Mouse (Mus musculus) adrenal gland, postnatal 36 days (tissue): ENCODE results near the gene Tspan11. TPM values are rescaled to one million over a fixed set of nuclear protein-coding genes. Genes with fewer than 3 reads are reported as not detected.
A peak's percentile ranks its signal among the peaks of the same experiment; 100 is the strongest.

Source experiments
- DNase-seq, 2 experiments: peaks; one replicate each; pipeline ENCODE4 v3.0.0; 2021; ENCODE audit warnings: mixed read lengths in 1 of 2
- total RNA-seq, 2 experiments: library from RNA; stranded (reverse); gene quantifications; 2 replicates each; pipeline ENCODE4 v1.2.3; 2021

Tspan11 gene
- total RNA-seq, 2 experiments from 2014 or later, result 5.2 to 25.9 TPM

- peak; percentile 49 to 53 for DNase-seq
These were observed 10.4 kb upstream of the Tspan11 start for GRCm38 (mm10) chr6:127877026-127877425.

DNA sequence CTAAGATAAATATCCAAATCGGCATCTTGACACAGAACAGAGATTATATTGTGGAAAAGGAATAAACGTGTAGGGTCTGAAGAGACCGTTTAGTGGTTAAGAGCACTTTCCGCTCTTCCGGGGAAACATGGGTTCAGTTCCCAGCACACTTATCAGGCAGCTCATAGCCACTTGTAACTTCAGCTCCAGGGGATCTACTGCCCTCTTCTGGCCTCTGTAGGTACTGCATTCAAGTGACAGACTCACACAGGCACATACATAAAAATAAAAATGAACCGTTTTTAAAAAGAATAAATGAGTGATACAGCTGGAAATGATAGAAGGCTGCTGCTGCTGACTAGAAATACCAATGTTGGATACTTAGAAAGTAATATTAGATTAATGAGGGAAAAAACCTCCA, 7.9 kb upstream of the Tspan11 start:
- DNase-seq, result no peak

DNA sequence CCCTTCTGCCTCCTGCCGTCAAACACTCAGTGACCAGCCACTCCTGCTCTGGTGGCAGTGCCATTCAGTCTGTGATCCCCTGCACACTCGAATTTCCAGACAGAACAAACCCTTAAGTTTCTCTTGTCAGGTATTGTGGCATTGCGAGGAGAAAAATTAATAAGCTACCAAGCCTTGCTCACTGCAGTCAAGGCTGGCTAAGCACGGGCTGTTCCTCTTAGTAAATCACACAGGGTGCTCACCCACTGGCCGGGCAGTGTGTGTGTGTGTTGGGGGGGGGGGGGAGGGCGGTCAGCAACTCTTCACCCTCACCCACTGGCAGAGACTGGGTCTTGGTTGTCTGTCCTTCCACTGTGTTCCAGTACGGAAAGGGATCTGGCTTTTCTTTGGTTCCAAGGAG, 473 bp upstream of the Tspan11 start:
- DNase-seq, result peak in 1 of 2 experiments; percentile 41

- DNase-seq, result no peak
These were observed 1.2 kb downstream of the Tspan11 start for GRCm38 (mm10) chr6:127888581-127888980.

- DNase-seq, result no peak
These were observed 6.2 kb downstream of the Tspan11 start for GRCm38 (mm10) chr6:127893611-127894010.

- peak in 1 of 2 experiments; percentile 25 for DNase-seq
These were observed 7.6 kb downstream of the Tspan11 start for GRCm38 (mm10) chr6:127894999-127895398.

- DNase-seq, result no peak
These were observed 9.0 kb downstream of the Tspan11 start for GRCm38 (mm10) chr6:127896425-127896824.

DNA sequence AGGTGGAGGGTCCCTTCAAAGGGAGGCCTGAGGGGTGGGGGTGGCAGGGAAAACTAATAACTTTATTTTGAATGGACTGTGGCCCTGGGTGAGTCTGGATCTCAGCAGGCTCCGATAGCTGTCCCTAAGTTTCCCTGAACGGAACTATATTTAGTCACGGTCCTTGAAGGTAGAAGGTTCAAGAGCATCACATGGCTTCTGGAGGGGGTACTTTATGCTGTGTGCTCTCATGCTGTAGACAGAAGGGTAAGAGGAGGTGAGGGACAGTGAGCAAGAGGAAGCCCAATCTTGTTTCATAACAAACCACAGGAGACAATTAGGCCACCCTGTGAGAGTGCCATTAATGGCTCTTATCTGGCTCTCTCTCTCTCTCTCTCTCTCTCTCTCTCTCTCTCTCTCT, 10.0 kb downstream of the Tspan11 start:
- DNase-seq, result no peak

GRCm38 (mm10) chr6:127900062-127900461, 12.7 kb downstream of the Tspan11 start:
- DNase-seq, result peak; percentile 46 to 52

DNA sequence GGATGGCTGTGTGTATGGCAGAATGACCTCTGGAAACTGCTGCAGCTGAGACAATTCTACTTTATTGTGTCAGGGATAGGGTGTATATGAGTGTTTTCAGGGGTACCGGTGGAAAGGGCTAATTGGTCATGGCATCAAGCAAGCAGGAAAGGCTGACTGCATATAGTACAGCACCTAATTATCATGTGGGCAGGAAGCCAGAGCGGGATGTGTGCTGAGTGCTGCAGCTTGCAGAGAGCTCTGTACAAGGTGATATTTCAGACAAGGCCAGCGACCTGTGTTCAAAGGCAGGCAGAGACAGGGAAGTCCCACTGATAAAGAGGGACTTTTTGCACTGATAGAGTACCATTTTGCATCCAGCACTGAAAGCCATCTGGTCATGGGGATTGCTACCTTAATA, 13.9 kb downstream of the Tspan11 start:
- DNase-seq, result no peak

- DNase-seq, result no peak
These were observed 14.3 kb downstream of the Tspan11 start for GRCm38 (mm10) chr6:127901669-127902068.

DNA sequence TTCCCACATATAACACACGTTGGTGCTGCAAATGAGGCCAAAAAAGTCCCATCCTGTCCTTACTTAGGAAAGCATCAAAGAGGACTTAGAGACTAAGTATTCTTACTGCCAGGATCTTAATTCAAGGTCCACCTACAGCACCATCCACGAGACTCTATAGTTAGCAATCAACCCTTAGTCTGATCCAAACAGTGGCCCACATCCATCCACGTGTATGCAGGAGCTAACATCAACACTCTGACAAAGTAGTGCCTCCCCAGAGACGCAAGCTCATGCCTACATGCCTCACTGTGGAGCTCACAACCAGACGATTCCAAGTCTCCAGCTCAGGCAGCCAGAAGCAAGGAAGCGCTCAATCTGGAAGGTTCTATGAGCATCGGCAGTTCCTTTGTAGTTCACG, 15.2 kb downstream of the Tspan11 start:
- DNase-seq, result no peak

DNA sequence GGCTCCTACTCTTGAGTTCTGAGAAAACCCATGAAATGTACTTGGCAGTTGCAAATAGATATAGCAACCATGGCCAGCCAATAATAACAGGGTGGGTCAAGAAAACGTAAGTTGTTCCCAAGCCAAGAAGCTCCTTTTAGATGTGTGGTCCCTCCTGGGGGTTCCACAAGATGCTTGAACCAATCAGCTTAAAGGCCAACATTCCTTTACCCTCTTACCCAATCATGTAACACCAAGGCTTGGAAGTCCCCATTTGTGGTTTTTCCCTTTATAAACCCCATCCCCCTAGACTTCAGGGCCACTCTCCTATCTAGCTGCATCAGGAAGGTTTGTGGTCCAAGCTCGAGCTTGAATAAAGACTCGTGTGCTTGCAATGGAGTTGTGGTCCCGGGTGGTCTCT, 23.2 kb downstream of the Tspan11 start:
- no peak for DNase-seq

GRCm38 (mm10) chr6:127911687-127912086, 24.3 kb downstream of the Tspan11 start:
- DNase-seq, result no peak

GRCm38 (mm10) chr6:127912938-127913337, 25.5 kb downstream of the Tspan11 start:
- no peak for DNase-seq

DNA sequence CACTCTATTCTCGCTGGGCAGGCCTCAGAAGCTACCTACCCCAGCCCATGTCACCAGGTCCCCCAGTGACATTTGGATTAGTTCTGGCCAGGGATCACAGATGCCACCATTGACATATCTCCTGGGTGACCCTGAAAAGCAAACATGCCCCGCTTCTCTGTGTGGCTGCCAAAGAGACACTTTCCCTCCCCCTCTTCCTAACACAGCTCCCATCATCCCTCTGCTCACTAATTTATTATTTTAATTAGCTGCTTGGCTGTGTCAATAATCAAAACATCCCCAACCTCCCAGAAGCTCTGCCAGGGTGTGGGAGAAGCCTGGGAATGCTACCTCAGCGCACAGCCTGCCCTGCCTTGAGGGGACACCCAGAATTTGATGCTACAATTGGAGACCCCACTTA, 29.6 kb downstream of the Tspan11 start:
- peak in 1 of 2 experiments; percentile 33 for DNase-seq

DNA sequence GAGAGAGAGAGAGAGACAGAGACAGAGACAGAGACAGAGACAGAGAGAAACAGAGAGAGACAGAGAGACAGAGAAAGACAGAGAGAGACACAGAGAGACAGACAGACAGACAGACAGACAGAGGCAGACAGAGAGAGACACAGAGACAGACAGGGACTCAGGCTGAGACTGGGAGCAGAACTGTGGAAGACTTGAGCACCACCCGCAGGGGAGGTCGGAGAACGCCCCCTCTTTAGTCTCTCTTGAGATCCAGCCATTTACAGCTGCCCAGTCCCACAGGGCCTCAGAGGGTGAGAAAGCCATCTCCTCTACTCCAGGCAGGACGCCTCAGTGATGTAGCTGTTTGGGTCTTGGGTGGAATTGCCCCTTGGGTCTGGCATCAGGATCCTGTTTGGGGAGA, 30.3 kb downstream of the Tspan11 start:
- peak in 1 of 2 experiments; percentile 57 for DNase-seq

DNA sequence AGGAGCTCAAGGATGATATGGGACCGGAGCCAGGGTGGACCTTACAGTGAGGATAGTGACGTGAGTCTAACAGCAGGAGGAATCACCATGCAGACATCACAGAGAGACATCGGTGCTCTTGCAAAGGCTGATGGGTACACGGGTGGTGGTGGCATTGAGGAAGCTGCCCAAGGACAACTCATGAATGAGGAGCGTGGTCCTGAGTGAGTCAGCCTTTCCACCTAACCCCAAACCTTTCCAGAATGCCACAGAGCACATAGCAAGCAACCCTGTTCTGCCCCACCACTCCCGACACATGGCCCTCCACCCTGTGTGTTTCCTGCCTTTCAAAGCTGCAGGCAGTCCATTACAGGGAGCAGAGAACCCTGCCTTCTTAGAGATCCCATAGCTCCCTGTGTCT, 32.1 kb downstream of the Tspan11 start:
- peak; percentile 70 to 74 for DNase-seq

DNA sequence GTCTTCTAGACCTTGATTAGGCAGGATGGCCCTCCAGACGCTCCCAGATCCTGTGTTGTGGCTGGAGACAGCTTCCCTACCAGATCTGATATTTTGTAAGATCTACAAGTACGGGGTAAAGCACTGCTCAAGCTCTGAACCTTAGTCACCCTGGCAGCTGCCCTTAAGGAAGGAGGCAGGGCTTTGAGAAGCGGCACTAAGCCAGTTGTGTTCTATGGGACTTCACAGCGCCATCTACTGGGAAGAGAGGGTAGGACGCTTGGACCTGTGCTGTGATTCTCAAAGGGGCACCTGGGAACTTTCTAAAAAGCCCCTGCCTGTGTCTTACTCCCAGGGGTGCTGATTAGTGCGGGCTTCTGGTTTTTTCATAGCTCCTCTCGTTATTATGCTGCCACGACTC, 33.3 kb downstream of the Tspan11 start:
- DNase-seq, result peak; percentile 87 to 88

GRCm38 (mm10) chr6:127921996-127922395, 34.6 kb downstream of the Tspan11 start:
- DNase-seq, result no peak

DNA sequence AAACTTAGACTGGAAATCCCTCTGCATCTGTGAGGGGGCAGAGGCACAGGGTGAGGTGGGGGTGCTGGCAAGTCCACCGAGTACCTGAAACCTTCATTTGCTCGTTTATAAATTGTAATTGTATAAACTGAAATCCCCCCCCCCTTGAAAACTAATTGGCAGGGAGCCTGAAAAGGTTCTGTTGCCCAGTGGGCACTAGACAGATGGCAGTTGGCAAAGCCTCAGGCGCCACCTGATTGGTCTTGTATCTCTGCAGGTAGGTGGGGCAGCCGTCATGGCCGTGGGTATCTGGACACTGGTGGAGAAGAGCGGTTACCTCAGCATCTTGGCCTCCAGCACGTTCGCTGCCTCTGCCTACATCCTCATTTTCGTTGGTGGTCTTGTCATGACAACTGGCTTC, 35.9 kb downstream of the Tspan11 start:
- no peak for DNase-seq

- no peak for DNase-seq
These were observed 37.4 kb downstream of the Tspan11 start for GRCm38 (mm10) chr6:127924750-127925149.

- DNase-seq, result no peak
These were observed 38.5 kb downstream of the Tspan11 start for GRCm38 (mm10) chr6:127925915-127926314.

GRCm38 (mm10) chr6:127928682-127929081, 41.3 kb downstream of the Tspan11 start:
- DNase-seq, result no peak

- no peak for DNase-seq
These were observed 45.3 kb downstream of the Tspan11 start for GRCm38 (mm10) chr6:127932697-127933096.
